Mouse (Mus musculus) kidney, postnatal 14 days (tissue): ENCODE measurements around the gene Ust.

Experiments used
- DNase-seq: peaks from one replicate; pipeline ENCODE4 v3.0.0; 2022; ENCODE audit warnings: mixed read lengths

The Ust gene

DNA sequence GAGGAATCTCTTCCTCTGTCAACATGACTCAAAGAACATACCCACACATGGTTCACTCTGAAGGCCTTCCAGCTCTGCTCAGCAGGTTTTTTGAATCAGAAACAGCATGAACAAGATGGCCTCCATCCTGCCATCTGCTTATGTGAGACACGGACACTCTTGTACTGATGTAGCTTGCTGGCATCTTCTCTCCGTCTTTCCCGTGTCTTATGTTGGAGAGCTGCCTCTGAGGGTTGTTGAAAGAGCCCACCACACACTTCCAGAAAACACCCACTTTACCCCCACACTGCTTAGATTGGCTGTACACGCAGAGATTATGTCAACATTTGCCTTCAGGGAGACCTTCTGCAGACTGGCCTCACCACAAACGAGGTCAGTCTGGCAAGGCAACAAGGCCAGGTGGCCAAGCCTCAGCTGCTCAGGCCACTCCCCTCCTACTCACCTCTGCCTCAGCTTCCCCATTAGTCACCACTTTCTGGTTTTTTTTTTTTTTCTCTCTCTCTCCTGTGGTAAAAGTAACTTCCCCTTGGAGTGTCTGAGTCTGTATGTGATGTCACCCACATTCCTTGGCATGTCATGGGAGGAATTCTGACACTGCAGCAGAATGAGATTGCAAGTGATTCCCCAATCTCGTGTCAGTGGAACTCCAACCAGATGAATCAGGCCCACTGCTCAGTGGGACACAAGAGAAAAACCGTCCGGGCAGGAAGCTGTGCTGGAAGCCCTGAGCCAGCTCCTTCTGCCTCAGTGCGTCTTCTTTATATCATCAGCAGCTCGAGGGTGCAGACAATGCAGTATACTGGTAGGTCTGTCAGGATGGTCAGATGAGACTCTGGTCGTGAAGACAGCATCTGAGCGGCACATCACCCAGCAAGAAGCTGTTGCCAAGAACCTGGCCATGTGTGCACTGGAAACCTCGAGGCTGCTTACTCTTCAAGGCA lies 19.4 kb downstream of the Ust start:
- DNase-seq = no peak

DNA sequence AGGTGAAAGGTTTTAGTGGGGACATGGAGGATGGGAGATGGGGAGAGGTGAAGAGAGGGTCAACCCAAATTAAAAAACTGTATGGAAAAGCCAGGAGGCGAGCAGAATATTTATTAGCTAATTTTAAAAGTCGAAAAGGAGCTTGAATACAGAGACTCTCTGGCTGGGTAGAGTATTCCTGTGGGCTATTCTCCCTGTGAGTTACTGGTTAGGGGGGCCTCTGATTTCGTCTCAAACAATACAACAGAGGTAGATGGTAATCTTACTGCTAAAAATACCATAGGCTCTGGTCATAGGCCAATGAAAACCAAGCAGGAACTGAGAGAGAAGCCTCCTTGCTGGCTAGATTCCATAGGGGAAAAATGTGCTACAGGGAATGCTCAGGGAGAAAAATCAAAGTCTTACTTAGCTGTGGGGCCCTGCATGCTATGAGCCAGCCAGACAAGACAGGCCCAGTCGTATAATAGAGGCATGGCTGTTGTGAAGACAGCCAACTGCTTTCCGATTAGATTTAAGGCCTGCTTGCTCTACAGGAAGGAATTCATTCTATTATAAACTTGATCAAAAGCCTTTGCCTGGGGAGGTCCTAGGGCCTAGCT lies 23.0 kb downstream of the Ust start:
- no peak for DNase-seq

- no peak for DNase-seq
These were observed 26.6 kb downstream of the Ust start for GRCm38 (mm10) chr10:8491909-8492591.

DNA sequence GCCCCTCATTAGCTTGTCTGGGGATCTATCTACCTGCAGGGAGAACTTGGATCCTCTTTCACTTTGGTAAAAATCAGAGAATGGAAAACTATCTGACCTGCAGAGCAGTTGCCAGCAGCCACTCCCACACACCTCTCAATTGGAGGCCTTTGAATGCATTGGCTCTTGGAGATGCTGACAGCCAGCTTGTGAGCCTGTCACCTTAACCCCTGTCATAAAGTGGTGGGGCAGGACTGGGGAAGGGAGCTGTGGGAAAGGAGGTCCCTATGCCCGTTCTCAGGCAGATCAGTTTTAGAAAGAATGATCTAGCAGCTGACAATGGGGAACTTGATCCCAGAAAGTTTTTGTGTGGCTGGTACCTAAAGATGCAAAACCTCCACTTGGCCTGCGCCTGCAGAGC lies 31.2 kb downstream of the Ust start:
- DNase-seq = no peak

DNA sequence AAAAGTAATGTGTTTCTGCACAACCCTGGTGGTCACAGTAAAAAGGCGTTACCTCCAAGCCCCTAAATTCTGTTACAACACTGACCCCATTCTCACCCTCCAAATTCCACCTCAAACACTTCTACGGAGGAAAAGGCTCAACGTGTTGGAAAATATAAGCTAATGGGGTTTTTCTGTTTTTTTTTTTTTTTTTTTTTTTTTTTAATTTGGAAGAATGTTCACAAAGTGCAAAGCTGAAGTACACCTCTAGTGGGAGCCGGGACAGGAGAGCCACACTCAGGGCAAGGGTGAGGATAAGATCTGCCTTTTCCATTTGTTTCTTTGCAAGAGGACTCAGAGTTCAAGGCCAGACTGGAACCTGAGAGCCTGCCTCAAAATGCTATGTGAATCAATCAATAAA lies 34.1 kb downstream of the Ust start:
- no peak for DNase-seq

DNA sequence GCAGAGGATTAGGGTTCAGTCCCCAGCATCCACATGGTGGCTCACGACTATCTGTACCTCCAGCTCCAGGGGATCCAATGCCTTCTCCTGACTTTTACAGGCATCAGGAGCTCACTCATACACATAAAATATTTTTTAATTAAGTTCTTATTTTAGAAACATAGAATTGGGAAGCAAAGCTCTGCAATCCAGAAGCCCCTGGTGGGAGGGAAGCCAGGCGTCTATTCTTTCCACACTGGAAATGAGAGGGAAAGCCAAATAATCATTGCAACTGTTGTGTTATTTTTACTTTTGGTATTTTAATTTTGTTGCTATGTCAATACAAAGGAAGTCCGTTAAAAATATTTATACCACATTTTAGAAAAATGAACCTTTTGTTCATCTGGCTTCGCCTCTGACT lies 35.8 kb downstream of the Ust start:
- DNase-seq = no peak

GRCm38 (mm10) chr10:8479779-8480178 lies 38.8 kb downstream of the Ust start:
- no peak for DNase-seq

DNA sequence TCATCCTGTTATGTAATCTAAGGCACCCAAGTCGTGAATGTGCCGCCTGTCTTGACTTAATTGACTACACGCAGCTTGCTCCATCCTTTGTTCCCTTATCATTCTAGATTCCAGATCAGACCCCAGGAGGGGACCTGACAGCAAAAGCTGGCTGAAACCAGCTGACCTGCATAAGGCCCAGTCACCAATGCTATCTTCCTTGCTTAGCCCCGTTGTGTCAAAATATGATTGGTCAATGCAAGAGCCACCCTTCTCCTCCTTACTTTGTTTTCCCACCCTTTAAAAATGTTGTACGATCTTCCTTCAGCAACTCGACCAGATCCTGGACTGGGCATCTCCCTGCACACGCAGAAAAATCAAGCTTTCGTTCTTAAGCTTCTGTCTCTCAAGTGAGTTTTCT lies 40.7 kb downstream of the Ust start:
- no peak for DNase-seq

DNA sequence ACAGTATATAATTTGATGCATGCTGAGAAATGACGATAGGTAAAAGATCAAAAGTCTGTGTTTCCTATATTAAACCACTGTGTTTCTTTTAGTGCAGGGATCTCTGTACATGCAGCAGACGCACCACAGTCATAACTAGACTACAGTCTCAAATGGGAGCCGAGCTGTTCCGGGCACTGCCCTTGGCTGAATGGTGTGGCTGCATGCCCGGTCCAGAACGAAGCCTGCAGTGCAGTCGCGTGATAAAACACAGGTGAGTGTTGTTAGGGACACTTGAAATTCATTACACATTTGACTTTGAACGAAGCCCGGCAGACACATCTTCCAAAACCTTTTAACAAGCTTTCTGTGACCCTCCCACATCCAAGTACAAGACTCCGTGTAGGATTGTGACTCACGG lies 46.6 kb downstream of the Ust start:
- DNase-seq = no peak

- DNase-seq = no peak
These were observed 47.6 kb downstream of the Ust start for GRCm38 (mm10) chr10:8471012-8471411.

DNA sequence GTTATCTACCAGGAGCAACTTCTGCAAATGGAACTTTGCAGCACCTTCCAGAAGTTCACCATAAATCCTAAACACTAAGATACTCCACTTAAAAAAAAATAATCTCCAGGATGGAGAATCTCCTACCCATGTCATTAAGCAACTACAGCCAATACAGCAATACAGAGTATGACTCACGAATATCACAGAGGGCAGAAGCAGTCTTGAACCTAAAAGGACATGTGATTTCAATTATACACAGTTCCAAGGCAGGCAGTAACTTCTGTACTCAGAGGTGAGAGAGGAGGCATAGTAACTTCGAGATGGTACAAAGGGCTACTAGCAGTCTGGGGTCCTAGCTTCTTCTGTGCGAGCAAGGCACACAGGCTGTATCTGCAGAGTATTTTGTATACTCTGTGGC lies 49.1 kb downstream of the Ust start:
- no peak for DNase-seq

GRCm38 (mm10) chr10:8468651-8469386 lies 49.8 kb downstream of the Ust start:
- no peak for DNase-seq

DNA sequence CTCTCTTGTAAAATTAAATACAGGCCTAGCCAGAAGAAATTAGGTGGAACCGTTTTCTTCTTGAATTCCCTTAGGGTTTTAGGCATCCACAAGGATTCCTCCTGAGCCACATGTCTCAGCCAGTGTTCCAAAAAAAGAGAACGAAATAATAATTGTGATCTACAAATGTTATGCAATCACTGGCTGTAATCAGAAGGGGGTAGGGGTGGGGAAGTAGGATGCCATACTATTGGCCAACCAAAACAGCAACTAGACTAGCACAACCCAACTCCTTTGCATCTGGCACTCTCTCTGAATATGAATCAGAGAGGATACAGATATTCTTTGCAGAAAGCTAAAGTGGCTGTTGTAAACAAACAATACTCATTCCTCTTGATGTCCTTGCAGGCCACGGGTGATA lies 52.7 kb downstream of the Ust start:
- DNase-seq = no peak

- no peak for DNase-seq
These were observed 53.4 kb downstream of the Ust start for GRCm38 (mm10) chr10:8465216-8465615.

DNA sequence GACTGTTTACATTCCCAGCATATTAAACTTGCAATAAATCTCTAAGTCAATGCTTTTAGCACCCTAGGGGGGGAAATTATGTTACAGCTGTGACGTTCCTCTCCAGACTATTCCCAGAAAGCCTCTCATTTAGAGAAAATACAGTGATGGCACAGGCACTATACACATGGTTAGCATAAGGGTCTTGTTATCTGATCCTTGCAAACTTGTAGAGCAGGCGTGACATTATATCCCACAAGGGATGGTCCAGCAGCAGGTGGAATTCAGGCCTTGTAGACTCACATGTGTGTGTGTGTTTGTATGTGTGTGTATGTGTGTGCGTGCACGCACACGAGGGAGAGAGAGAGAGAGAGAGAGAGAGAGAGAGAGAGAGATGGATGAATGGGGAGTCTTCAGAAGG lies 57.3 kb downstream of the Ust start:
- DNase-seq = no peak

DNA sequence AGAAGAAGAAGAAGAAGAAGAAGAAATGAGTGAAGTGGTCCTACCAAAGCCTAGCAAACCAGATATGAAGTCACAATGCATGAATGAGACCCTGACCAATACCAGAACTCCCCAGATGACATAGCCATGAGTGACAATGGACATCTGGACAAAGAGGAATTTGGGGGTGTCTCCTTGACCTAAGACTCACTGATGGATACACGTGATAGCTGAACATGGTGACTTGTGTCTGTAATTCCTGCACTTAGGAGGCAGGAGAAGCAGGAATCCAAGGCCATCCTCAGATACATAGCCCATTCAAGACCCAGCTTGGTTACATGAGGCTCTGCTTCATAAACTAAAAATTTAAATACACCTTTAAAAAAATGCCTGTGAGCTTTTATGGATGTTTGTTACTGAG lies 63.9 kb downstream of the Ust start:
- DNase-seq = no peak

DNA sequence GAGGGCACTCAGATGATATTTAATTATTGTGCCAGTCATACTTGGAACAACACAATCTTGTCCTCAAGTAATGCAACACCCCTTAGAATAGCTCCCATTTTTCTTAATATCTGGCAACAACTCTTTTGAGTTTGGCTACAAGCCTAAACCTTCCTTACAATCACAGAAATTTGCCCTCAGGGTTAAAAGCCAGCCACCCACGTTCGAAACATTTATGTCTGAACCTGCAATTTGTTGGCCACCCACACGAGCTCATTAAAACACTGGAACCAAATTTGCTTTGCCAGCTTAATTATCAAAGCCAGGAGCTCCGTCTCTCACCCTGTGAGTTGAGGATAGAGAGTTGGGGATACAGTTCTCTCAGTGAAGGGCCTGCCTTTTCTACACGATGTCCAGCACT lies 70.9 kb downstream of the Ust start:
- DNase-seq = no peak

DNA sequence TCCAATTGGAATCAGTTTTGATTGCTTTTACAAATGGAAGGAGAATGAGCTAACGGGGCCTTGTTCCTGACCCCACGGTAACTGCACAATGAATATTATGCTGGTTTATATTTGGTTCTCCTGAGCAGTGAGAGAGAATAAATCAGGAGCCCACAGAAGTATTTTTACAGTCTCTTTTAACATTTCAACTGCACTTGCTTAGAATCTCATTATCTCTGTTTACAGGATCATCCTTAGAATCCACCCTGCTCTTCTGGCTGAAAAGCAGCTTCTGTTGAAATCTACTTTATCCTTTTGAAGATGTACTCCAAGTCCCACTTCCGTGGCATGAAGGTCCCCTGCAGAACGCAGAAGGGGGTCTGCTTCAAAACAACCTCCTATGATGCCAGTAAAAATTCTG lies 71.7 kb downstream of the Ust start:
- no peak for DNase-seq

DNA sequence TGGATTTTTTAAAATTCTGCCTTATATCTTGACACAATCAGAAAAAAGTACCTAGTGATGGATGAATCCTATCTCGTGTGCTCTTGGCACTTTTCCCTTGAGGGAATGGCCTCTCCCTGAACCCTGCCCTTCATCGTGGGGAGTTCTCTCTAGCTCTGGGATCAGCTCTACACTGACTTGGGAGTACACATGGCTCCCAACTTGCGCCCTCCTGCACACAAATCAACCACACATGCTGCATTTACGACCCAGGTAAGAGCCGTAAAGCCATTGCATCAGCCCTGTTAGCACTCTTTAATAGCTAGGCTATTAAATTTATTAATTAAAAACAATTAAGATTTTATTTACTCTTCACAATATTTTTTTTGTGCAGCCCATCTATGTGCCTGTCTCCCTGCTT lies 74.6 kb downstream of the Ust start:
- no peak for DNase-seq

- DNase-seq = peak; percentile 5
These were observed 86.8 kb downstream of the Ust start for GRCm38 (mm10) chr10:8431857-8432256.

- DNase-seq = no peak
These were observed 89.5 kb downstream of the Ust start for GRCm38 (mm10) chr10:8428787-8429778.
